Mouse (Mus musculus) erythroblast, embryonic 14.5 days (primary cell): ENCODE results near the gene Tsfm.

Experiments used
- GATA1 ChIP-seq: IDR thresholded peaks from 2 replicates; pipeline ENCODE4 v1.6.1; 2012; ENCODE audit warnings: low read length, inconsistent platforms, mixed read lengths
- TAL1 ChIP-seq: IDR thresholded peaks from 3 replicates; pipeline ENCODE4 v1.6.1; 2012; ENCODE audit warnings: low read length, inconsistent platforms, mixed read lengths

- TF ChIP-seq TAL1 (no peak), GATA1 (no peak)
Measured at GRCm38 (mm10) chr10:126997340-126998113, 33.1 kb downstream of the Tsfm start.
